Mouse (Mus musculus) testis, adult 2 months (tissue): ENCODE measurements around the gene Zcchc8.

ENCODE experiments used
- CTCF ChIP-seq: fragments of 200-500 bp; IDR thresholded peaks from 2 replicates; pipeline ENCODE4 v1.5.1; 2012; ENCODE audit warnings: low read depth, mild to moderate bottlenecking, inconsistent platforms, low read length, moderate library complexity; ENCODE audit not compliant: control insufficient read depth, insufficient read depth, insufficient replicate concordance
- POLR2A ChIP-seq: fragments of 200-500 bp; IDR thresholded peaks from 2 replicates; pipeline ENCODE4 v1.6.1; 2012; ENCODE audit warnings: low read depth, mild to moderate bottlenecking, inconsistent platforms, low read length, moderate library complexity; ENCODE audit not compliant: control insufficient read depth

- TF ChIP-seq CTCF (no peak), POLR2A (no peak)
Measured at GRCm38 (mm10) chr5:123650825-123651224, 70.1 kb downstream of the Zcchc8 start.
